Mouse (Mus musculus): Measurements from ENCODE around the gene Dclk1. TPM values are rescaled to one million over a fixed set of nuclear protein-coding genes. Genes with fewer than 3 reads are reported as not detected.

The Dclk1 gene
- polyA plus RNA-seq, 1 experiment from 2014 or later = 171 TPM

DNA sequence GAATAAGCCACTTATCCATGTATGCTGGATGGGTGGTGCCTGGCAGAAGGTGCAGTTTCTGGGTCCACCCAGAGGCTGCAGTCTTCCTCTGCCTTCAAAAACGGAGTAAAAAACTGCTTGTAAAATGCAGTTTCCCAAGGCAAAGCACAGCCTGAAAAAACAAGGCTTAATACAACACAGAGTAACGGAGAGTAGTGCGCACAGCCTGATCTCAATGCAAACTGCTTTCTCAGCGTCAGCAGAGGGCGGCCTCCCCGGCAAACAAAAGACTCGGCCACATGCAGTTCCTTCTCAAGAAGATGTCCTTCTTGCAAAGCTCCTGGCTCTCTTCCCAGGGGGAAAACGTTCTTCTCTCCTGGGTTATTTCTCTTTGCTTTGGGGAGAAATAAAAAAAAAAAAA is 300.1 kb downstream of the Dclk1 start:
- 4% methylated on average over 8 of the region's 8 CpGs for WGBS
- Histone ChIP-seq H3K36me3 (no peaks in the 10 kb centered on the region), H3K4me1 (peaks cover 39% of the 10 kb centered on the region), H3K27ac (peak overlapping the region; percentile 75), H3K9ac (no peak overlapping the region), H3K9me3 (replicated peaks) (no peaks in the 10 kb centered on the region), H3K4me3 (no peak overlapping the region), H3K27me3 (no peaks in the 10 kb centered on the region), H3K4me2 (replicated peaks) (peak overlapping the region; percentile 26)
- ATAC-seq (ENCODE audit: low FRiP score) = peak; percentile 60; the same call in 1 of the 2 replicates

DNA sequence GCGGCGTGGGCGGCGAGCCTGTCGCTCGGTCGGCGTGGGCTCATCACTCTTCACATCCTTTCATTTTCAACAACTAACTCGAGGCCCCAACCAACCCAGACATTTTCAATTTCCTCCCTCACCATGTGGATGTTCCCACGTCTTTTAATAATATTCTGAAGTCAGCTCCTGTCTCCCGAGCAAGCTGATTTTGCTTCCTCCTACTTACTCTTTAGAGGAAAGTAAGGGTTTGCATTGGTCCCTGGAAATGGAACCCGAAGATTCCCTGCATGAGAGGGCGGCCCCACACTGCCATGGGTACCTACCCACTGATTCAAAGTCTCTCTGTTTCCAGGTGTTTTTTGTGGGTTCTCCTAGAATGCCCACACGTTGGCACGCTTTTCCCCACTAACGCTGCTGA is 300.8 kb downstream of the Dclk1 start:
- Histone ChIP-seq H3K36me3 (no peaks in the 10 kb centered on the region), H3K27ac (peak overlapping the region; percentile 75), H3K9ac (no peak overlapping the region), H3K9me3 (replicated peaks) (no peaks in the 10 kb centered on the region), H3K4me3 (no peak overlapping the region), H3K4me2 (replicated peaks) (peak overlapping the region; percentile 26; the same call in 1 of the 2 replicates), H3K4me1 (peaks cover 33% of the 10 kb centered on the region), H3K27me3 (no peaks in the 10 kb centered on the region)
- peak; percentile 29; the same call in 1 of the 2 replicates for ATAC-seq (ENCODE audit: low FRiP score)
- 53% methylated on average over 16 of the region's 16 CpGs for WGBS

DNA sequence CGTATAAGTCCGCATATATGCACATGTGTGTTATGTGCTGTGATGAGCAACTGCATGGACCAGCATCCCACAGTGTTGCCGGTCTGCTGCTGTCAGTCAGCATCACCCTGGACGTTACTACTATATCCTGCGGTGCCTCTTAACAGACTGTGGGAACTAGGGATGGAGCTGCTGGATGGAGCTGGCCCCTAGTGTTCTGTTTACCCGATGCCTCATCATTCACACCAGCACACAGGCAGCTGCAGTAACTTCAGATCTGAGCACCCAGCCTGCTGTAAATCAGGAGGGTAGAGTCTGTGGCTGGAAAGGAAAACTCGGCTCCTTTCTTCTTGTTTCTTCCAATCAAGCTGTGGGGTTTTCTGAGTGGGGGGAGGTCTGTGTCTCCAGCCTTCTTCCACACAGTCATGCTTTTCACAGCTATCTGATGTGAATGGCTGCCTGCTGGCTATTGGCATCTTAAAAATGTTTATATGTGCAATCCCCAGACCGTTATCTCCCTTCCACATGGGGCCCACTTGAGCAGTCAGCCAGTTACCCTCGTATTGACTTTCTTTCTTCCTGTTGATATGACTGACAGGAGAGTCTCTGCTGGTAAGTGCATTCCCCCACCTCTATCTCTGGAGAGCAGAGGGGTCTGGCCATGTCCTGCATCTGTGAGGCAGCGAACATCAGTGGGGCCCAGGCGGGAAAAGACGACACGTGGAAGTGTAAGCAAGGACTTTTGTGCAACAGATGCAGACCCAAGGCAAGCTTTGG is 301.9 kb downstream of the Dclk1 start:
- Histone ChIP-seq H3K9me3 (replicated peaks) (no peaks in the 10 kb centered on the region), H3K27me3 (no peaks in the 10 kb centered on the region), H3K4me2 (replicated peaks) (no peak overlapping the region), H3K9ac (no peak overlapping the region), H3K4me1 (peaks cover 30% of the 10 kb centered on the region), H3K4me3 (no peak overlapping the region), H3K27ac (no peak overlapping the region), H3K36me3 (no peaks in the 10 kb centered on the region)
- 49% methylated on average over 13 of the region's 13 CpGs for WGBS
- no peak for ATAC-seq (ENCODE audit: low FRiP score)

DNA sequence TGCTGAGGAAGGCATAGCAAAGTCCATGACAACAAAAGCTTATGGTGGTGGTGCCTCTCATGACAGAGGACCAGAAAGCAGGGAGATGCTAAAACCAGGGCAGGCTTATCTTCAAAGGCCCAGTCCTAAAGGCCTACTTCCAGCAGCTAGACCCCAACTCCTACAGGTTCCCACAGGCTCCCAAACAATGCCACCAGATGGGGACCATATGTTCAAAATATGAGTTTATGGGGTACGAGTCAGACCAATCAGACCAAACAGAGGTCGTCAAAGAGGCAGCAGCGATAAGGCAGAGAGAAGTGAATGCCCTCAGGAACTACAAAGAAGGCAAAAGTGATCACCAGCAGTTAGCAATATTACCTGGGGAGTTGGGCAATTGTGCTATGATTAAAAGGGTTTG is 303.1 kb downstream of the Dclk1 start:
- no peak for ATAC-seq (ENCODE audit: low FRiP score)
- WGBS = 63% methylated on average over 3 of the region's 3 CpGs
- no peak overlapping the region for H3K27ac ChIP-seq

DNA sequence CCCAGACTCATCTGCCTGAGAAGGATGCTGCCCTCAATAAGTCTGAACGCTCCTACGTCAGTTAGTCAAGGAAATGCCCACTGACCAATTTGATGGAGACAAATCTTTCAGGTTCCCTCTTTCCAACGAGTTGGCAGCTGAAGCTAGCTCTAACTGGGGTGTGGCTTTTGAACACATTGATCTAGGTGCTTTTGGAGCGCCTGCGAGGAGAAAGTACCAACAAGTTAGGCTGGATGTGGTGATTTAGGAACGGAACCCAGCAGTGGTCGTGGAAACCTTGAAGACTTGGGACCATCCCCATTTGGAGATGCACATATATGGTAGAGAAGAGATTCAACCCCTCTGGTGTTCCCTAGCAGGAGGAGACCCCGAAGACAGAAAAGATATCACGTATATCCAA is 303.8 kb downstream of the Dclk1 start:
- ATAC-seq (ENCODE audit: low FRiP score) = no peak
- 92% methylated on average over 9 of the region's 9 CpGs for WGBS

More for the DNA sequence above, 303.1 kb downstream of the Dclk1 start:
- H3K36me3 ChIP-seq = no peaks in the 10 kb centered on the region
- no peaks in the 10 kb centered on the region for H3K9me3 ChIP-seq (replicated peaks)
- H3K4me3 ChIP-seq = no peak overlapping the region
- no peak overlapping the region for H3K4me2 ChIP-seq (replicated peaks)
- no peak overlapping the region for H3K9ac ChIP-seq
- H3K4me1 ChIP-seq = peaks cover 28% of the 10 kb centered on the region
- H3K27me3 ChIP-seq = no peaks in the 10 kb centered on the region

DNA sequence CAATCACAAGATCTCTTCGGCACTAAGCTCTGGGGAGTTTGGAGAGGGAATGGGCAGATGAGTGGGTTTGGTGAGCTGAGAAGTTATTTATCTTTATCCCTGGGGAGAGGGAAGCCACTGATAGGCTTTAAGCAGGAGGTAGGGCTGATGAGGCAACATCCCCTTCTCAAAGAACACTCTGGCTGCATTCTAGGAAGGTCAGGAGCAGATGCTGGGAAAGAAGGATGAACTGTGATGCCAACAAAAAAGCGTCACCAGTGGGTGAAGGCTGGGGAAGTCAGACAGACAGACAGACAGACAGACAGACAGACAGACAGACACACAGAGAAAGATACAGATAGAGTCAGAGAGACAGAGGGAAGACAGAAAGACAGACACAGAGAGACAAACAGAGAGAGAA is 304.9 kb downstream of the Dclk1 start:
- Histone ChIP-seq H3K27ac (no peak overlapping the region), H3K36me3 (no peaks in the 10 kb centered on the region), H3K9me3 (replicated peaks) (no peaks in the 10 kb centered on the region), H3K27me3 (no peaks in the 10 kb centered on the region), H3K4me2 (replicated peaks) (no peak overlapping the region), H3K4me1 (peaks cover 27% of the 10 kb centered on the region), H3K9ac (no peak overlapping the region), H3K4me3 (no peak overlapping the region)
- WGBS = 65% methylated on average over 2 of the region's 2 CpGs
- no peak for ATAC-seq (ENCODE audit: low FRiP score)

More for the DNA sequence above, 303.8 kb downstream of the Dclk1 start:
- H3K4me3 ChIP-seq = no peak overlapping the region
- H3K4me2 ChIP-seq (replicated peaks) = no peak overlapping the region
- H3K27ac ChIP-seq = no peak overlapping the region
- H3K36me3 ChIP-seq = no peaks in the 10 kb centered on the region
- no peak overlapping the region for H3K9ac ChIP-seq
- H3K27me3 ChIP-seq = no peaks in the 10 kb centered on the region
- H3K4me1 ChIP-seq = peaks cover 29% of the 10 kb centered on the region
- no peaks in the 10 kb centered on the region for H3K9me3 ChIP-seq (replicated peaks)

DNA sequence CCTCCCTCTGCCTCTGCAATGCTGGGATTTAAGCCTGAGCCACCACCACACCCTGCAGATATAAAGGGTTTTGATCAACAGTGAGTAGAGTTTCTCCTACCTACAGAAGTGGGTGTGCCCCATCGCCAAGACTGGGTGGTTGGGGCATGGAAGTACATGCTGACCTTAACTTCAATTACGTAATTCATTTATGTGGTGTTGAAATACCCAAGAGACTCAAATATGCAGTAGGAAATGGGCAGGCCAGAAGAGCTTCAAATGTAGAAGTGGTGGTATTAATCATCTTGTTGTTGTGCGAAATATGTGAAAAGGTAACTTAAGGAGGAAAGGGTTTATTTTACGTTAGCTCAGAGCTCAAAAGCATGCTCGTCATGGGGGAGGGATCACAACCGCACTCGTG is 307.2 kb downstream of the Dclk1 start:
- no peak overlapping the region for H3K4me3 ChIP-seq
- peaks cover 7% of the 10 kb centered on the region for H3K4me1 ChIP-seq
- H3K36me3 ChIP-seq = no peaks in the 10 kb centered on the region
- H3K27ac ChIP-seq = no peak overlapping the region
- WGBS = 90% methylated on average over 7 of the region's 7 CpGs
- H3K4me2 ChIP-seq (replicated peaks) = no peak overlapping the region
- no peak for ATAC-seq (ENCODE audit: low FRiP score)
- no peak overlapping the region for H3K9ac ChIP-seq
- no peaks in the 10 kb centered on the region for H3K27me3 ChIP-seq
- no peaks in the 10 kb centered on the region for H3K9me3 ChIP-seq (replicated peaks)

DNA sequence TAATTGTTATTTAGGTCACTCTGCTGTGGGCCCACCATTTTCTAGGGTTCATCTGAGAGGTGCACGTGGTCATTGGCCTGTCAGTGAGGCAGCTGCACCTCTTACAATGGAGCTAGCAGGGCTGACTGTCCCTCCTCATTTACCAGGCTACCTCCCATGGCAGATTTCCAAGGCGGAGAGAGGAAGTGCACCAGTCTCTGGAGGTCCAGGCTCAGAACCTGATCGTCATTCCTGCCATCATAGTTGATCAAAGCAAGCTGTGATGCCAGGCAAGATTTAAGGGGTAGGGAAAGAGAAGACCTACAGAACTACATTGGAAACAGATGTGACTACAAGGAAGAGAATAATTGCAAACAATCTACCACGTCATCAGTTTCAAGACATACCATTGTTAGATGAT is 308.8 kb downstream of the Dclk1 start:
- no peaks in the 10 kb centered on the region for H3K36me3 ChIP-seq
- no peak overlapping the region for H3K27ac ChIP-seq
- peaks cover 6% of the 10 kb centered on the region; the same call in 1 of the 2 replicates for H3K4me1 ChIP-seq
- no peak overlapping the region for H3K4me2 ChIP-seq (replicated peaks)
- no peaks in the 10 kb centered on the region for H3K9me3 ChIP-seq (replicated peaks)
- no peak for ATAC-seq (ENCODE audit: low FRiP score)
- WGBS = 56% methylated on average over 4 of the region's 4 CpGs
- H3K9ac ChIP-seq = no peak overlapping the region
- H3K27me3 ChIP-seq = no peaks in the 10 kb centered on the region
- no peak overlapping the region for H3K4me3 ChIP-seq

DNA sequence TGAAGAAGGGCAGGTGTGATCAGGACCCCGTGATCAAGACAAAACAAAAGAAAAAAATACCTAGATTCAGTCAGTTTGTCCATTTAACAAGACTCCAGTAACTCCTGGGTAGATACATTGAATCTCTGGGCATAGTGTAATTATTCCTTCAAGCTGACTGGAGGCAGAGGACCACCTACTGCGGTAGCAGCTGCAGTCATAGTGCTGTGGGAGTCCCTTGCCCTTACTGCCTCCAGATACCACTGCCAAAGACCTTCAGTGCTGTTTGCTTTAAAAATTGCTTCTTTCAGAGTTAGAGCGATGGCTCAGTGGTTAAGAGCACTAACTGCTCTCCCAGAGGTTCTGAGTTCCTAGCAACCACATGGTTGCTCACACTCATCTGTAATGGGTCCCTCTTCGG is 309.7 kb downstream of the Dclk1 start:
- H3K4me3 ChIP-seq = no peak overlapping the region
- H3K9ac ChIP-seq = no peak overlapping the region
- 0 out of 2 replicates have a peak, but pooled peaks cover 2% of the 10 kb centered on the region for H3K4me1 ChIP-seq
- H3K36me3 ChIP-seq = no peaks in the 10 kb centered on the region
- no peaks in the 10 kb centered on the region for H3K27me3 ChIP-seq
- H3K4me2 ChIP-seq (replicated peaks) = no peak overlapping the region
- ATAC-seq (ENCODE audit: low FRiP score) = no peak
- H3K27ac ChIP-seq = no peak overlapping the region
- H3K9me3 ChIP-seq (replicated peaks) = no peaks in the 10 kb centered on the region
- 80% methylated on average over 4 of the region's 4 CpGs for WGBS

DNA sequence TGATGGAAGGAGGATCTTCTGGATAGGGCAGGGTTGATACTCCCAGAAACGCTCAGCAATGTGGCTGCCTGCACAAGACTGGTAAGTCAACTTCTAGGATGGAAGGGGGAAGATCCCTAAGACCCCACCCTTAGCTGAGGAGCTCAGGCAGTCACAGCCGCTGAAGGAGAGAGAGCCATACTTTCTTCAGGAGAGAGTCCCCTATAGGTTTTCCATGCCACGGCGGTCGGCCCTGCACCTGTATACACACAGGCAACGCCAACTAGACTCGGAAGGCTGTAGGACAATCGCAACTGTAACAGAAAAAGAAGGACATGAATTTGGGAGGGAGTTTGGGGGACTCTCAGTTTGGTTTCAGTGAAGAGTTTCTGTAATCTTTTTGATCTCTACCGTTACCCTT is 310.9 kb downstream of the Dclk1 start:
- Histone ChIP-seq H3K4me3 (no peak overlapping the region), H3K36me3 (no peaks in the 10 kb centered on the region), H3K9me3 (replicated peaks) (no peaks in the 10 kb centered on the region), H3K27me3 (no peaks in the 10 kb centered on the region), H3K4me2 (replicated peaks) (no peak overlapping the region), H3K4me1 (0 out of 2 replicates have a peak, but pooled peaks cover 2% of the 10 kb centered on the region), H3K9ac (no peak overlapping the region), H3K27ac (no peak overlapping the region)
- WGBS = 89% methylated on average over 9 of the region's 9 CpGs
- no peak for ATAC-seq (ENCODE audit: low FRiP score)

DNA sequence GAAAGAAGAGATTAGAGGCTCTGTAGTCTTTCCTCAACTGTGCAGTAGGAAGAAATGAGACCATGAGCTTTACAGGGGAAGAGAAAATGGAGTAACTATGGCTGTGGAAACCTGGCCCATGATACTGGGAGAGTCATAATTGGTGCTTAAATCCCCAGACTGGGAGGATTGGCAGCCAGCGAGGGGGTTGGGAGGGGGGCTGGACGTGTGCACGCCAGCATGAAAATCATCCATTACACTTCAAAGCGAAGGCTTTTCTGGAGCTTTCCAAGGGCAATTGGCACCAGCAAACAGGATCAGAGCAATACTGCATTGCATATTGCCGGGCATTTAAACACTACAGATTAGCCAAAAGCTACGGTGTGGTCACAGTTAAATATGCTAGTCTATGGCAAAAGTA is 313.7 kb downstream of the Dclk1 start:
- ATAC-seq (ENCODE audit: low FRiP score) = no peak
- Histone ChIP-seq H3K9ac (no peak overlapping the region), H3K27me3 (no peaks in the 10 kb centered on the region), H3K36me3 (no peaks in the 10 kb centered on the region), H3K9me3 (replicated peaks) (no peaks in the 10 kb centered on the region), H3K4me2 (replicated peaks) (no peak overlapping the region), H3K4me1 (0 out of 2 replicates have a peak, but pooled peaks cover 2% of the 10 kb centered on the region), H3K27ac (no peak overlapping the region), H3K4me3 (no peak overlapping the region)
- WGBS = 89% methylated on average over 6 of the region's 6 CpGs

DNA sequence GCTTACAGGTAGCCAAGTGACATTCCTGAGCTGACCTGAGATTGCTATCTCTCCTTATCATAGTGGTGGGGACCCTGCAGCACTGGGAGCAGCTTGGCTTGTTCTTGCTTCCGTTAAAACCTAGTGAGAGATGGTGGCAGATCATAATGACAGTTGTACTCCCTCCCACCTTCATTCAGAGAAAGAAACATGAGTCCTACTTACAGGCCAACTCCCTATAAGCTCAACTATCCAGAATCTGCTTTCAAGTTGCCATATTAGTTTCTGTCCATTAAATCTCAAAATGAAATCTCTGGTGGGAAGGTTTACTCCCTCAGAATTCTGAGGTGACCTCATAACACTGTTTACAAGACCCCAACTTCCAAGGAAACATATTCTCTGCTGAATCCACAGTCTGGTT is 316.4 kb downstream of the Dclk1 start:
- no peak overlapping the region for H3K9ac ChIP-seq
- no peak overlapping the region for H3K4me2 ChIP-seq (replicated peaks)
- H3K27ac ChIP-seq = no peak overlapping the region
- no peaks in the 10 kb centered on the region for H3K27me3 ChIP-seq
- H3K4me3 ChIP-seq = no peak overlapping the region
- H3K36me3 ChIP-seq = no peaks in the 10 kb centered on the region
- WGBS = 81% methylated on average over 1 of the region's 1 CpGs
- no peaks in the 10 kb centered on the region for H3K9me3 ChIP-seq (replicated peaks)
- H3K4me1 ChIP-seq = no peaks in the 10 kb centered on the region
- no peak for ATAC-seq (ENCODE audit: low FRiP score)

DNA sequence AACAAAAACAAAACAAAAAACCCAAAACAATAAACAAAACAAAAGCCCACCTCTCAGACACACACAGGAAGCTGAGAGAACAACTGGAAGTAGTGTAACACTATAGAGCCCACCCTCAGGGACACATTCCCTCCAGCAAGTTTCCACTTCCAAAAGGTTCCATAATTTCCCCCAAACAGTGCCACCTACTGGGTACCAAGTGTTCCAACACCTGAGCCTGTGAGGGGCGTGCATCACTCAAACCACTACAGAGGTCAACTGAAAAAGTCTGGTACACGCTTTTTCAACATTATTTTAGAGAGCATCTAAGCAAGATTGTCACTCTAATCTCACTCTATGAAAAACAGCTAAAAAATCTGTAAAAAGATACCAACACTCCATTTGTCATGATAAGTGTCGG is 325.3 kb downstream of the Dclk1 start:
- H3K4me2 ChIP-seq (replicated peaks) = no peak overlapping the region
- no peak overlapping the region for H3K9ac ChIP-seq
- no peak for ATAC-seq (ENCODE audit: low FRiP score)
- no peaks in the 10 kb centered on the region for H3K27me3 ChIP-seq
- peaks cover 11% of the 10 kb centered on the region for H3K4me1 ChIP-seq
- no peaks in the 10 kb centered on the region for H3K36me3 ChIP-seq
- 88% methylated on average over 3 of the region's 3 CpGs for WGBS
- no peak overlapping the region for H3K4me3 ChIP-seq
- no peak overlapping the region for H3K27ac ChIP-seq
- H3K9me3 ChIP-seq (replicated peaks) = no peaks in the 10 kb centered on the region
